Mouse (Mus musculus) neural tube, embryonic 11.5 days (tissue): ENCODE data around the gene Sept4. TPM values are rescaled to one million over a fixed set of nuclear protein-coding genes. Genes with fewer than 3 reads are reported as not detected.

Experiments
- ATAC-seq: fragments of 200-750 bp; cut with Nextera tagmentation; 2 replicates; pipeline ENCODE4 v1.8.0; 2017; ENCODE audit warnings: moderate number of reproducible peaks, mild to moderate bottlenecking, moderate TSS enrichment, moderate library complexity; ENCODE audit not compliant: insufficient read depth, low FRiP score, low TSS enrichment
- DNase-seq: peaks from one replicate; pipeline ENCODE4 v3.0.0-alpha.2; 2015; ENCODE audit warnings: low spot score
- H3K27ac ChIP-seq: fragments of 300-500 bp; sonication (generic); 2 replicates; pipeline ENCODE4 v1.5.1; 2014; ENCODE audit warnings: low read depth, mild to moderate bottlenecking, low read length
- H3K27me3 ChIP-seq: fragments of 300-500 bp; sonication (generic); 2 replicates; pipeline ENCODE4 v1.6.1; 2014; ENCODE audit warnings: mild to moderate bottlenecking, low read length, mixed read lengths; ENCODE audit not compliant: control insufficient read depth, insufficient read depth
- H3K36me3 ChIP-seq: fragments of 300-500 bp; sonication (generic); 2 replicates; pipeline ENCODE4 v1.6.1; 2014; ENCODE audit warnings: mild to moderate bottlenecking, low read length, moderate library complexity, mixed read lengths; ENCODE audit not compliant: control insufficient read depth, insufficient read depth
- H3K4me1 ChIP-seq: fragments of 300-500 bp; sonication (generic); 2 replicates; pipeline ENCODE4 v1.6.1; 2014; ENCODE audit warnings: low read length, mixed read lengths; ENCODE audit not compliant: control insufficient read depth, insufficient read depth
- H3K4me2 ChIP-seq: fragments of 300-500 bp; sonication (generic); 2 replicates; pipeline ENCODE4 v1.6.1; 2014; ENCODE audit warnings: low read depth, mild to moderate bottlenecking, moderate library complexity
- H3K4me3 ChIP-seq: fragments of 300-500 bp; sonication (generic); 2 replicates; pipeline ENCODE4 v1.5.1; 2014; ENCODE audit warnings: low read depth, low read length
- H3K9ac ChIP-seq: fragments of 300-500 bp; sonication (generic); 2 replicates; pipeline ENCODE4 v1.6.1; 2014; ENCODE audit warnings: mild to moderate bottlenecking, low read length
- H3K9me3 ChIP-seq: fragments of 300-500 bp; sonication (generic); 2 replicates; pipeline ENCODE4 v1.6.1; 2016; ENCODE audit warnings: low read length; ENCODE audit not compliant: control insufficient read depth
- WGBS: fragments of 180-500 bp; shearing (Covaris S2); extraction: QIAGEN DNeasy Blood & Tissue Kit; methylation state at CpG from one replicate; pipeline ENCODE4 v1.1.7; 2014; 5-methylcytosine and 5-hydroxymethylcytosine counted together
- polyA plus RNA-seq: library from polyadenylated mRNA; unstranded; fragments of >200 nt; fragmentation: Nextera tagmentation; extraction: Ambion mirVana; gene quantifications from 2 replicates; pipeline ENCODE4 v1.2.1, GENCODE M21; 2014

The Sept4 gene
- polyA plus RNA-seq, 1 experiment from 2014 or later = 8.8 TPM

DNA sequence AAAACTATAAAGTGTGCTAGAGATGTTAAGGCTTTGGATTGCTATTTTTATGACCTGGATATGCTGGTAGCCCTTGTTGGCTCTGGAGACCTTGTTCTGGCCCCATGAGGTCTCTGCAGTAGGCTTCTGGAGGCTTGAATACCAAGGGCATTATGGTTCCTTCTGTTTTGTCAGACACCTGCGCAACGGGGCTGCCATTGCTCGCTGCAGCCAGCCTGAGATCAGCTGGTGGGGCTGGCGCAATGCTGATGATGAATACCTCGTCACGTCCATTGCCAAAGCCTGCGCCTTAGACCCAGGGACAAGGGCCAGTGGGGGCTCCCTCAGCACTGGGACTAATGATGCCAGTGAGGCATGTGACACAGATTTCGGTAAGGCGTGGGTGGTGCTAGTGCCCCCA, 33.5 kb downstream of the Sept4 start:
- 96% methylated on average over 9 of the region's 9 CpGs for WGBS
- no peaks in the 10 kb centered on the region for H3K4me1 ChIP-seq
- H3K27ac ChIP-seq = no peak overlapping the region
- no peak overlapping the region for H3K9ac ChIP-seq
- no peak overlapping the region for H3K4me3 ChIP-seq
- ATAC-seq (no peak), DNase-seq (no peak)
- no peak overlapping the region for H3K4me2 ChIP-seq
- no peaks in the 10 kb centered on the region for H3K9me3 ChIP-seq
- peaks cover 47% of the 10 kb centered on the region for H3K36me3 ChIP-seq
- H3K27me3 ChIP-seq = no peaks in the 10 kb centered on the region

DNA sequence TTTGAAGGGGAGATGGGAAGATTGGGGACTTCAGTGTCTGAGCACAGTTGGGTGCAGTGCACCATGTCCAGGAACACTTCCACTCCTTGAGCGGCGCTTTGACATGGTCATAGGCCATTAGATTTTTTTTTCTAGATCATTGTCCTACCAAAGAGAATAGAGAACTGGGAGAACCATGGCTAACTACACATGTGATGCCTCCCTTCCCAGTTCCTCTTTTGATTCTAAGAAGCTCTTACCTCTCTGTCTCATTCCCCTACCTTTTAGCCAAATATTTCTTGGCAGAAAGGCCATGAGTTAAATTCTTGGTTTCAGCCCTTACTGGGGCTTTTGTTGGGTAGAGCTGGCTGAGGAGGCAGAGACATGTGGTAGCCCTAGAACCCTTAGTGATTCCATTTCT, 34.9 kb downstream of the Sept4 start:
- Histone ChIP-seq H3K4me2 (no peak overlapping the region), H3K4me3 (no peak overlapping the region), H3K27me3 (no peaks in the 10 kb centered on the region), H3K27ac (no peak overlapping the region), H3K9me3 (no peaks in the 10 kb centered on the region), H3K4me1 (no peaks in the 10 kb centered on the region), H3K9ac (no peak overlapping the region), H3K36me3 (peaks cover 44% of the 10 kb centered on the region)
- DNase-seq (no peak), ATAC-seq (no peak)
- 92% methylated on average over 2 of the region's 2 CpGs for WGBS

DNA sequence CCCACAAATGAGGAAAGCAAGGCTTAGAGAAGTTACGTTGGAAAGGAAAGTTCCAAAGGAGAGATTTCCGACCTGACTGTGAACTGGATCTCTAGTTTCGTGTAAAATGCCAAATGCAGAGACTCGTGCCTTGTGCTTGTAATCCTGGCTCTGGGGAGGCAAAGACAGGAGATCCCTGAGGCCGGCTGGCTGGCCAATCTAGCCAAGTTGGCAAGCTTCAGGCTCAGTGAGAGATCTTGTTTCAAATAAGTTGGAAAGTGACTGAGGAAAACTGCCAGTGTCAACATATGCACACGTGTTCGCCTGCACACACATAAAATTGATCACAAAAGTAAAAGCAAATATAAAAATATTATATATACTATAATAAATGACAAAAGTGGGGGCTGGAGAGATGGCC, 40.6 kb downstream of the Sept4 start:
- WGBS = 95% methylated on average over 7 of the region's 7 CpGs
- Histone ChIP-seq H3K4me3 (no peak overlapping the region), H3K9me3 (no peaks in the 10 kb centered on the region), H3K4me2 (no peak overlapping the region), H3K4me1 (no peaks in the 10 kb centered on the region), H3K36me3 (peaks cover 37% of the 10 kb centered on the region), H3K9ac (no peak overlapping the region), H3K27ac (no peak overlapping the region), H3K27me3 (no peaks in the 10 kb centered on the region)
- no peak for ATAC-seq
- no peak for DNase-seq

DNA sequence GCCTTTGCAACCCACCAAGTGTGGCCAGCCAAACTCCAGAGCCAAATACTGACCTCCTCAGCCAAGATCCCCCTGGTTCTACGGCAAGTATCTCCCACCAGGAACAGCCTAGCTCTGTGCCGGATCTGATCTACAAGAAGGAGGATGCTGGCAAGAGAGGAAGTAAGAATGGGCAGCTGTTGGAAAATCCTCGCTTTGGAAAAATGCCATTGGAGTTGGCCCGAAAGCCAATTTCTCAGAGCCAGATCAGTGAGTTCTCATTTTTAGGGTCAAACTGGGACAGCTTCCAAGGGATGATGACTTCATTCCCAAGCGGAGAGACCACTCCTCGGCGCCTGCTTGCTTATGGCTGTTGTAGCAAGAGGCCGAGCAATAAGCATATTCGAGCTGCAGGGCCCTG, 42.8 kb downstream of the Sept4 start:
- Histone ChIP-seq H3K9me3 (no peaks in the 10 kb centered on the region), H3K27me3 (no peaks in the 10 kb centered on the region), H3K27ac (no peak overlapping the region), H3K9ac (no peak overlapping the region), H3K4me2 (no peak overlapping the region), H3K36me3 (peaks cover 30% of the 10 kb centered on the region), H3K4me3 (no peak overlapping the region), H3K4me1 (no peaks in the 10 kb centered on the region)
- DNase-seq (no peak), ATAC-seq (no peak)
- WGBS = 94% methylated on average over 9 of the region's 9 CpGs

DNA sequence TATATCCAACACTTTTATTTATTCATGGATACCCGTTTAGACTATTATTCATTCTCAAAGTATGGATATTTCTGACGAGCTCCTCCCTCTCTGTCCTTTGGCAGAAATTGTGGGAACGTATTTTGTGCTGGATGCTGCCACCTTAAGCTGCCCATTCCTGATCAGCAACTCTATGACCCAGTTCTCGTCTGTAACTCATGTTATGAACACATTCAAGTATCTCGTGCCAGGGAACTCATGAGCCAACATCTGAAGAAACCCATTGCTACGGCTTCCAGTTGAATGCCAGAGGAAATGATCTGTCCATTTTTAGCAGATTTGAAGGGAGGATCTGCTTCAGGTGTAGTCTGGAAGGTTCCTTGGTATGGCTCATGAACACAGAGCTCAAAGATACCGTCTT, 45.3 kb downstream of the Sept4 start:
- DNase-seq = no peak
- H3K4me1 ChIP-seq = no peaks in the 10 kb centered on the region
- H3K9ac ChIP-seq = no peak overlapping the region
- no peak overlapping the region for H3K27ac ChIP-seq
- H3K9me3 ChIP-seq = no peaks in the 10 kb centered on the region
- peaks cover 40% of the 10 kb centered on the region for H3K36me3 ChIP-seq
- no peak overlapping the region for H3K4me2 ChIP-seq
- no peak overlapping the region for H3K4me3 ChIP-seq
- 95% methylated on average over 7 of the region's 7 CpGs for WGBS
- H3K27me3 ChIP-seq = no peaks in the 10 kb centered on the region
- ATAC-seq = no peak

DNA sequence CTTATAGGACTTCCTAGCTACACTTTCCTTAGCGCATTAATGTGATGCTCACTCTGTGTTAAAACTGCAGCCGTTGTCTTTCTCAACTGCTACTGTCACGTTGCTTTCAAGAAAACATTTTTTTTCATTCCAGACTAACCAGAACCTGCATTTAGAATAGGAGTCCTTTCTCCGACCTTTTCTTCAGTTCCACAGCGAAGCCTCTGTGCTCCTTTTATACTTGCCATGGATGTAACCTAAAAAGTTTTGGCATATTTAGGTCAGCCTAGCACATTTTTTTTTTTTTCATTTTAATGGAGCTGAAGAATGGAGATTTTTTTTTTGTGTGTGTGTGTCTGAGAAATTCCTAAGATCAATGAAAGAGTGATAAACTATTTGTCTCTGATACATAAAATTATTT, 46.8 kb downstream of the Sept4 start:
- Histone ChIP-seq H3K9me3 (no peaks in the 10 kb centered on the region), H3K27ac (no peak overlapping the region), H3K4me1 (no peaks in the 10 kb centered on the region), H3K9ac (no peak overlapping the region), H3K4me2 (no peak overlapping the region), H3K27me3 (no peaks in the 10 kb centered on the region), H3K4me3 (no peak overlapping the region), H3K36me3 (peaks cover 38% of the 10 kb centered on the region)
- no peak for ATAC-seq
- WGBS = 95% methylated on average over 5 of the region's 5 CpGs
- DNase-seq = no peak

DNA sequence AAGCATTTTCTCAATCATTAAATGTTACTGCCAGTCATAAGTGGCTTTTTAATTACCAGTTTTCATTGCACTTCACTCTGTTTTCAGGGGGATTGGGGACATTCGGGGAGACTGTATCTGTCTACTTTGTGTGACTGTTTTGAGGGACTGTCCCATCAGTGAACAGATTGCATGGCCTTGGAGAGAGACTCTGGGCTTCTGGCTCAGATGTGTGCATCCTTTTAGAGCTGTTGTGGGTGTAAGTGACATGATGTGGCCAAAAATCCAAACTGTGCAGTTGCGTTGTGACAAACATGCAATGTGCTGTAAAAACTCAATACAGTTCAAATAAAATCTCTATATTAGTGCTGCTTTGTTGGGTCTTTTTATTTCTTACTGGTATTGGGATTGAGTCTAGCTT, 47.2 kb downstream of the Sept4 start:
- peaks cover 38% of the 10 kb centered on the region for H3K36me3 ChIP-seq
- no peak for ATAC-seq

DNA sequence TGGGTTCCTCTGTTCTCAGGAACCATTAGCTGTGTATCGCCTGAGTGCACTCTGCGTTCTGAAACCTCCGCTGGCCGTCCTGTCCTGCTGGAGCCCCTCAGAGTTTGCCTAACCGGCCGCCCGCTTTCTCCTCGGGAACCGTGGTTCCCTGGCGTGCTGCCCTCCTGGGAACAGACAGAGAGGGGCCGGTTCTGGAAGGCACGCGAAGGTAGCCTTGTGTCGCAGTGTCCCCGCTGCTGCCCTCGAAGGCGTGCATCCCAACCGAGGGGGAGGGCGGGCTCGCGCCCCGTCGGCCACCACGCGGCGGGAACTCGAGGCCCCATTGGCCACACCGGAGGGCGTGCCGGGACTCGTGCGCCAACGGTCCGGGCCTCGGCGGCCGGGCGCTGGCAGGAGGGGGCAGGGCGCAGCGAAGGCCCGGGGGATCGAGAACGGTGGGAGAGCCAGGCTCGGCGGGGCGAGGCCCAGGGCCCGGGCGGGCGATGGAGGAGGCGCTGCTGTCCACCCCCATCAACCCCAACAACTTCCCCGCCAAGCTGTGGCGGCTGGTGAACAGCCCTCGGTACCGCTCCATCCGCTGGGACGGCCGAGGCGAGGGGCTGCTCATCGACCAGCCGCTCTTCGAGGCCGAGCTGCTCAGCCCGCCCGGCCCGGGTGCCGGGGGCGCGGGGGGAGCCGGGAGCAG, 48.2 kb downstream of the Sept4 start, which contains the start of gene Hsf5:
Hsf5 (plus strand) TSS at position 375 of the 685 bp plus-strand sequence.
- 88% methylated on average over 31 of the region's 69 CpGs for WGBS
- DNase-seq = no peak
- Histone ChIP-seq H3K27ac (no peak within 1 kb of the TSS), H3K4me1 (no peaks in the 10 kb centered on the region), H3K27me3 (no peaks in the 10 kb centered on the region), H3K4me3 (no peak within 1 kb of the TSS), H3K9me3 (no peaks in the 10 kb centered on the region), H3K9ac (no peak within 1 kb of the TSS), H3K4me2 (no peak within 1 kb of the TSS), H3K36me3 (peaks cover 31% of the 10 kb centered on the region)
- no peak for ATAC-seq

More for the DNA sequence above, 47.2 kb downstream of the Sept4 start:
- DNase-seq = no peak
- Histone ChIP-seq H3K9me3 (no peaks in the 10 kb centered on the region), H3K9ac (no peak overlapping the region), H3K4me2 (no peak overlapping the region), H3K4me1 (no peaks in the 10 kb centered on the region), H3K4me3 (no peak overlapping the region), H3K27me3 (no peaks in the 10 kb centered on the region), H3K27ac (no peak overlapping the region)
- WGBS = 97% methylated on average over 2 of the region's 2 CpGs

DNA sequence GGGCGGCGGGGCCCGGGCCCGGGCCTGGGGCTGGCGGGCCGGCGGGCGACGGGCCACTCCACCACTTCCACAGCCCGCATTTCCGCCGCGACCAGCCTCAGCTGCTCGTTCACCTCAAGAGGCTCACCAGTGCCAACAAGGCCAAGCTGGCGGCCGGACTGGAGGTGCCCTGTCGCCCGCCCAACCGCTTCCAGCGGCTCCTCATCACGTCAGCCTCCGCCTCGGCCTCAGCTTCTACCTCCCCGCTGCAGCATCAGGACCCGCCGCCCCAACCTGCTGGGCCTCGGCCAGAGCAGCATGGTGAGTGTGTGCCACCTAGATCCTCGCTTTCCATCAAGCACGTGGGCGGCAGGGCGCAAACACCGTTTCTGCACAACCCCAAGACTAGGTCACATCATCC, 48.9 kb downstream of the Sept4 start:
- ATAC-seq (no peak), DNase-seq (no peak)

More for the DNA sequence above, 48.9 kb downstream of the Sept4 start:
- Histone ChIP-seq H3K9ac (no peak overlapping the region), H3K27me3 (no peaks in the 10 kb centered on the region), H3K36me3 (peaks cover 26% of the 10 kb centered on the region), H3K9me3 (no peaks in the 10 kb centered on the region), H3K4me1 (no peaks in the 10 kb centered on the region), H3K4me2 (no peak overlapping the region), H3K4me3 (no peak overlapping the region), H3K27ac (no peak overlapping the region)
- WGBS = 95% methylated on average over 27 of the region's 32 CpGs
